ENCODE assay signal across 8 mouse cellular contexts in the genomic region with DNA sequence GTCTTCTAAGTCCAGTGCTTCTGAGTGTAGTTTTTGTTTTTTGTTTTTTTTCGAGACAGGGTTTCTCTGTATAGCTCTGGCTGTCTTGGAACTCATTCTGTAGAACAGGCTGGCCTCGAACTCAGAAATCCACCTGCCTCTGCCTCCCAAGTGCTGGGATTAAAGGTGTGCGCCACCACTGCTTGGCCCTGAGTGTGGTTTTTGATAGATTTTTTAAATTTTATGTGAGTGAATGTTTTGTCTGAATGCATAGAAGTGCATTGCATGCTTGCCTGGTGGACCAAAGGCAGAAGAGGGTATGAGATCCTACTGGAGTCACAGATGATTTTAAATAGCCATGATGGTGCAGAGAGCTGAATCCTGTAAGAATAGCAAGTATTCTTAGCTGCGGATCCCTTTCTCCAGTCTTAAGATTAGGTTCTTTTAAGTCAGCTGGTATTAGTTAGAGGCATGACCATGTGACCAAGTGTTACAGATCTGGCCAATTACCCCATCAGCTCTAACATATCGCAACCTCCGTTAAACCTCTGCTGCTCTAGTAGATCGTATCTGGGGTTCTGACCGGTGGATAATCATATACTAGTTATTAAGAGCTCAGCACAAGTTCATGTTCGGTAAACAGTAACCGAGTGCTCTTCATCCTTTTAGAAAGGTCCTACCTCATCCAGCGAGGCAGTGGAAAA. TPM values are rescaled to one million over a fixed set of nuclear protein-coding genes. Genes with fewer than 3 reads are reported as not detected.
DNase-seq lines count a peak whose midpoint lies in the region; ATAC-seq and TF ChIP-seq lines count a peak whose summit lies in the region.

No protein-coding gene starts in this region.

- H3K36me3 ChIP-seq in kidney, embryonic 16.5 days (ENCODE audit: insufficient read depth, low read length) = no peaks in the 10 kb centered on the region
- H3K36me3 ChIP-seq in hindbrain, embryonic 13.5 days = 0 out of 2 replicates have a peak, but pooled peaks cover 4% of the 10 kb centered on the region
- H3K36me3 ChIP-seq in midbrain, embryonic 14.5 days (ENCODE audit: control insufficient read depth, insufficient read depth, low read length) = no peaks in the 10 kb centered on the region

- no peak for TF ChIP-seq CTCF in brain, embryonic 14.5 days (IDR thresholded peaks at IDR 0.05; ENCODE audit: borderline replicate concordance, extremely low read depth, insufficient read depth, insufficient read length)

- H3K4me2 ChIP-seq in kidney, embryonic 16.5 days (replicated peaks; ENCODE audit: low read depth, low read length) = peak overlapping the region; percentile 69
- peak overlapping the region; percentile 71 for H3K4me2 ChIP-seq in hindbrain, embryonic 13.5 days
- peak overlapping the region; percentile 59 for H3K4me2 ChIP-seq in midbrain, embryonic 14.5 days (ENCODE audit: low read length)

- TF ChIP-seq POLR2A in brain, embryonic 14.5 days (IDR thresholded peaks at IDR 0.05; ENCODE audit: borderline replicate concordance, extremely low read depth, insufficient read depth, insufficient read length, poor library complexity, severe bottlenecking) = no peak

- H3K9me3 ChIP-seq in kidney, embryonic 16.5 days (ENCODE audit: low read length) = no peaks in the 10 kb centered on the region
- no peaks in the 10 kb centered on the region for H3K9me3 ChIP-seq in hindbrain, embryonic 13.5 days
- no peaks in the 10 kb centered on the region for H3K9me3 ChIP-seq in midbrain, embryonic 14.5 days (ENCODE audit: control insufficient read depth, low read length)

- DNase-seq in kidney, postnatal 14 days = no peak
- peak; percentile 56 for DNase-seq in brain, embryonic 14.5 days (ENCODE audit: low read depth)
- DNase-seq in midbrain, embryonic 14.5 days = no peak
- no peak for DNase-seq in cerebellum, postnatal 10 days
- no peak for DNase-seq in yolk sac, embryonic 10.5 days (ENCODE audit: low spot score)
- no peak for DNase-seq in thymus, postnatal 36 days

- WGBS in kidney, embryonic 16.5 days = 22% methylated on average over 11 of the region's 11 CpGs
- 20% methylated on average over 11 of the region's 11 CpGs for WGBS in hindbrain, embryonic 13.5 days
- 21% methylated on average over 11 of the region's 11 CpGs for WGBS in midbrain, embryonic 14.5 days

- peaks cover 37% of the 10 kb centered on the region for H3K4me1 ChIP-seq in kidney, embryonic 16.5 days (ENCODE audit: insufficient read depth, low read length)
- peaks cover 39% of the 10 kb centered on the region for H3K4me1 ChIP-seq in hindbrain, embryonic 13.5 days (replicated peaks)
- H3K4me1 ChIP-seq in midbrain, embryonic 14.5 days (ENCODE audit: control insufficient read depth, insufficient read depth, low read length) = peaks cover 12% of the 10 kb centered on the region

- peak; percentile 0; the same call in 1 of the 2 replicates for ATAC-seq in kidney, embryonic 16.5 days (ENCODE audit: low FRiP score, low TSS enrichment)
- ATAC-seq in hindbrain, embryonic 13.5 days (ENCODE audit: low FRiP score) = peak; percentile 8
- ATAC-seq in midbrain, embryonic 14.5 days (ENCODE audit: low FRiP score, low TSS enrichment) = peak; percentile 11; the same call in 1 of the 2 replicates

- peak overlapping the region; percentile 55 for H3K4me3 ChIP-seq in kidney, embryonic 16.5 days (ENCODE audit: low read length)
- H3K4me3 ChIP-seq in hindbrain, embryonic 13.5 days = peak overlapping the region; percentile 63
- H3K4me3 ChIP-seq in midbrain, embryonic 14.5 days (replicated peaks; ENCODE audit: low read depth, low read length) = peak overlapping the region; percentile 65

- peak overlapping the region; percentile 87 for H3K27ac ChIP-seq in kidney, embryonic 16.5 days (ENCODE audit: low read length)
- peak overlapping the region; percentile 93 for H3K27ac ChIP-seq in hindbrain, embryonic 13.5 days
- H3K27ac ChIP-seq in midbrain, embryonic 14.5 days (replicated peaks; ENCODE audit: low read depth, low read length) = peak overlapping the region; percentile 93

- H3K27me3 ChIP-seq in kidney, embryonic 16.5 days (ENCODE audit: insufficient read depth, low read length) = no peaks in the 10 kb centered on the region
- H3K27me3 ChIP-seq in hindbrain, embryonic 13.5 days = no peaks in the 10 kb centered on the region
- H3K27me3 ChIP-seq in midbrain, embryonic 14.5 days (ENCODE audit: control insufficient read depth, insufficient read depth, low read length) = no peaks in the 10 kb centered on the region

- peak overlapping the region; percentile 53 for H3K9ac ChIP-seq in kidney, embryonic 16.5 days (replicated peaks; ENCODE audit: low read length)
- peak overlapping the region; percentile 81 for H3K9ac ChIP-seq in hindbrain, embryonic 13.5 days
- H3K9ac ChIP-seq in midbrain, embryonic 14.5 days (replicated peaks; ENCODE audit: low read length) = peak overlapping the region; percentile 71; the same call in 1 of the 2 replicates

RNA-seq across cellular contexts. Expression of a gene that starts 0.9 kb away (rescaled TPM):
- polyA plus RNA-seq in kidney, embryonic 16.5 days (2015; fragmentation: Nextera tagmentation; extraction: Ambion mirVana) = 88.9 and 91.9 TPM in 2 replicates
- 60.6 and 65.9 TPM in 2 replicates for polyA plus RNA-seq in brain, embryonic 14.5 days (2012; rRNA removed)
- polyA plus RNA-seq in hindbrain, embryonic 13.5 days (2015; fragmentation: Nextera tagmentation; extraction: Ambion mirVana) = 31.0 and 34.0 TPM in 2 replicates
- polyA plus RNA-seq in midbrain, embryonic 14.5 days (2014; fragmentation: Nextera tagmentation; extraction: Ambion mirVana) = 27.0 and 27.9 TPM in 2 replicates

RNA-seq across cellular contexts. Expression of a gene that starts 35.0 kb away (rescaled TPM):
- not detected in 2 replicates for polyA plus RNA-seq in kidney, embryonic 16.5 days (2015; fragmentation: Nextera tagmentation; extraction: Ambion mirVana)
- polyA plus RNA-seq in brain, embryonic 14.5 days (2012; rRNA removed) = 0.19 and 0.26 TPM in 2 replicates
- polyA plus RNA-seq in hindbrain, embryonic 13.5 days (2015; fragmentation: Nextera tagmentation; extraction: Ambion mirVana) = 0.22 TPM in 1 of 2 replicates, not detected in the other
- 0.22 TPM in 1 of 2 replicates, not detected in the other for polyA plus RNA-seq in midbrain, embryonic 14.5 days (2014; fragmentation: Nextera tagmentation; extraction: Ambion mirVana)

RNA-seq across cellular contexts. Expression of a gene that starts 40.0 kb away (rescaled TPM):
- 45.6 and 46.3 TPM in 2 replicates for polyA plus RNA-seq in kidney, embryonic 16.5 days (2015; fragmentation: Nextera tagmentation; extraction: Ambion mirVana)
- 23.8 and 34.9 TPM in 2 replicates for polyA plus RNA-seq in brain, embryonic 14.5 days (2012; rRNA removed)
- polyA plus RNA-seq in hindbrain, embryonic 13.5 days (2015; fragmentation: Nextera tagmentation; extraction: Ambion mirVana) = 53.4 and 54.6 TPM in 2 replicates
- 37.3 and 61.7 TPM in 2 replicates for polyA plus RNA-seq in midbrain, embryonic 14.5 days (2014; fragmentation: Nextera tagmentation; extraction: Ambion mirVana)

RNA-seq across cellular contexts. Expression of a gene that starts 42.0 kb away (rescaled TPM):
- not detected in 2 replicates for polyA plus RNA-seq in kidney, embryonic 16.5 days (2015; fragmentation: Nextera tagmentation; extraction: Ambion mirVana)
- 0.26 and 0.29 TPM in 2 replicates for polyA plus RNA-seq in brain, embryonic 14.5 days (2012; rRNA removed)
- polyA plus RNA-seq in hindbrain, embryonic 13.5 days (2015; fragmentation: Nextera tagmentation; extraction: Ambion mirVana) = not detected in 2 replicates
- 0.07 TPM in 1 of 2 replicates, not detected in the other for polyA plus RNA-seq in midbrain, embryonic 14.5 days (2014; fragmentation: Nextera tagmentation; extraction: Ambion mirVana)

RNA-seq across cellular contexts. Expression of a gene that starts 56.1 kb away (rescaled TPM):
- polyA plus RNA-seq in kidney, embryonic 16.5 days (2015; fragmentation: Nextera tagmentation; extraction: Ambion mirVana) = 4.4 and 4.6 TPM in 2 replicates
- polyA plus RNA-seq in brain, embryonic 14.5 days (2012; rRNA removed) = 0.06 and 0.16 TPM in 2 replicates
- 0.05 and 0.10 TPM in 2 replicates for polyA plus RNA-seq in hindbrain, embryonic 13.5 days (2015; fragmentation: Nextera tagmentation; extraction: Ambion mirVana)
- polyA plus RNA-seq in midbrain, embryonic 14.5 days (2014; fragmentation: Nextera tagmentation; extraction: Ambion mirVana) = not detected in 2 replicates
